Mouse (Mus musculus) MEL (cell line): ENCODE data around the gene Skint8.

Source experiments
- BHLHE40 ChIP-seq: IDR thresholded peaks from 2 replicates; pipeline ENCODE4 v1.6.1; 2012; ENCODE audit warnings: low read depth, mild to moderate bottlenecking, inconsistent platforms, low read length, improper control_type of control experiment, borderline replicate concordance
- CTCF ChIP-seq, 3 experiments: IDR thresholded peaks in 2 of 3; conservative IDR thresholded peaks in 1 of 3; 2 replicates each; pipeline ENCODE4 v1.5.1; 2011 to 2012; ENCODE audit warnings: low read length in 3 of 3, low read depth in 2 of 3, mild to moderate bottlenecking in 2 of 3, improper control_type of control experiment in 1 of 3, inconsistent platforms in 1 of 3, mixed read lengths in 1 of 3, moderate library complexity in 1 of 3; ENCODE audit not compliant: control insufficient read depth in 1 of 3, insufficient read depth in 1 of 3, poor library complexity in 1 of 3, severe bottlenecking in 1 of 3
- EP300 ChIP-seq, 2 experiments: IDR thresholded peaks; 2 replicates each; pipeline ENCODE4 v1.6.1; 2011; ENCODE audit warnings: improper control_type of control experiment in 2 of 2, low read length in 2 of 2, low read depth in 1 of 2, mild to moderate bottlenecking in 1 of 2
- ETS1 ChIP-seq: IDR thresholded peaks from 2 replicates; pipeline ENCODE4 v1.6.1; 2012; ENCODE audit warnings: low read depth, mild to moderate bottlenecking, inconsistent platforms, low read length, improper control_type of control experiment, moderate library complexity
- MXI1 ChIP-seq: IDR thresholded peaks from 2 replicates; pipeline ENCODE4 v1.6.1; 2011; ENCODE audit warnings: mild to moderate bottlenecking, low read depth, low read length, improper control_type of control experiment
- POLR2A ChIP-seq, 2 experiments: IDR thresholded peaks; 2 replicates each; pipeline ENCODE4 v1.6.1; 2011 to 2012; ENCODE audit warnings: low read length in 2 of 2, mild to moderate bottlenecking in 2 of 2, control low read depth in 1 of 2, improper control_type of control experiment in 1 of 2, low read depth in 1 of 2, moderate library complexity in 1 of 2; ENCODE audit not compliant: control insufficient read depth in 1 of 2, insufficient read depth in 1 of 2, poor library complexity in 1 of 2
- RAD21 ChIP-seq: IDR thresholded peaks from 2 replicates; pipeline ENCODE4 v1.6.1; 2011; ENCODE audit warnings: mild to moderate bottlenecking, low read depth, low read length, improper control_type of control experiment

- TF ChIP-seq ETS1 (no peak), RAD21 (no peak), CTCF (IDR thresholded peaks at IDR 0.05 in 2 of 3, conservative IDR thresholded peaks at IDR 0.05 in 1 of 3; ENCODE audit: control insufficient read depth in 1 of 3, insufficient read depth in 1 of 3, low read depth in 2 of 3, low read length in 3 of 3, poor library complexity in 1 of 3, severe bottlenecking in 1 of 3) (no peak), POLR2A (IDR thresholded peaks at IDR 0.05; ENCODE audit: control insufficient read depth in 1 of 2, insufficient read depth in 1 of 2, low read depth in 1 of 2, low read length in 2 of 2, poor library complexity in 1 of 2) (no peak), EP300 (IDR thresholded peaks at IDR 0.05; ENCODE audit: low read depth in 1 of 2, low read length in 2 of 2) (no peak), MXI1 (no peak), BHLHE40 (no peak)
These were observed at the start of gene Skint8 for GRCm38 (mm10) chr4:111919092-111919491.
